Mouse (Mus musculus) thymus, postnatal 0 days (tissue): Measurements from ENCODE around the gene E130311K13Rik. TPM values are rescaled to one million over a fixed set of nuclear protein-coding genes. Genes with fewer than 3 reads are reported as not detected.

ENCODE experiments used
- DNase-seq: peaks from one replicate; pipeline ENCODE4 v3.0.0-alpha.2; 2015; ENCODE audit warnings: low spot score
- polyA plus RNA-seq: library from polyadenylated mRNA; unstranded; fragments of >200 nt; fragmentation: Nextera tagmentation; extraction: Ambion mirVana; gene quantifications from 2 replicates; pipeline ENCODE4 v1.2.1, GENCODE M21; 2015

E130311K13Rik gene
- 4.8 TPM in 2 replicates for polyA plus RNA-seq

GRCm38 (mm10) chr3:63928878-63929859 lies at the start of gene E130311K13Rik:
Gene E130311K13Rik, minus strand, starts transcription at chr3:63929472.
- DNase-seq, result peak; percentile 79

GRCm38 (mm10) chr3:63977895-63978294 lies 48.6 kb upstream of the E130311K13Rik start:
- DNase-seq, result no peak

- DNase-seq, result peak; percentile 95
Observed at GRCm38 (mm10) chr3:63975955-63976908, 47.0 kb upstream of the E130311K13Rik start, which contains the start of gene Gmps. Gene Gmps, plus strand, starts transcription at chr3:63976106.

- no peak for DNase-seq
Observed at GRCm38 (mm10) chr3:63965929-63966328, 36.7 kb upstream of the E130311K13Rik start.

- no peak for DNase-seq
Observed at GRCm38 (mm10) chr3:63964922-63965249, 35.6 kb upstream of the E130311K13Rik start.

GRCm38 (mm10) chr3:63964100-63964921 lies 35.0 kb upstream of the E130311K13Rik start, which contains the start of gene Slc33a1:
Gene Slc33a1, minus strand, starts transcription at chr3:63964768.
- peak; percentile 99 for DNase-seq

- DNase-seq, result peak; percentile 26
Observed at GRCm38 (mm10) chr3:63963421-63964099, 34.3 kb upstream of the E130311K13Rik start.

GRCm38 (mm10) chr3:63949837-63950236 lies 20.6 kb upstream of the E130311K13Rik start:
- DNase-seq, result no peak

GRCm38 (mm10) chr3:63941204-63941850 lies 12.1 kb upstream of the E130311K13Rik start:
- no peak for DNase-seq

GRCm38 (mm10) chr3:63938928-63939327 lies 9.7 kb upstream of the E130311K13Rik start:
- DNase-seq, result no peak

- DNase-seq, result peak; percentile 46
Observed at GRCm38 (mm10) chr3:63919634-63920033, 9.6 kb downstream of the E130311K13Rik start.

GRCm38 (mm10) chr3:63910301-63910700 lies 19.0 kb downstream of the E130311K13Rik start:
- no peak for DNase-seq

GRCm38 (mm10) chr3:63905241-63905640 lies 24.0 kb downstream of the E130311K13Rik start:
- no peak for DNase-seq

- no peak for DNase-seq
Observed at GRCm38 (mm10) chr3:63904157-63904556, 25.1 kb downstream of the E130311K13Rik start.

GRCm38 (mm10) chr3:63900021-63900571 lies 29.2 kb downstream of the E130311K13Rik start:
- no peak for DNase-seq

- peak; percentile 12 for DNase-seq
Observed at GRCm38 (mm10) chr3:63899309-63899695, 30.0 kb downstream of the E130311K13Rik start, which contains the start of gene Plch1. Gene Plch1, minus strand, starts transcription at chr3:63899472.

- DNase-seq, result peak; percentile 35
Observed at GRCm38 (mm10) chr3:63898581-63899308, 30.5 kb downstream of the E130311K13Rik start.

- no peak for DNase-seq
Observed at GRCm38 (mm10) chr3:63897177-63897576, 32.1 kb downstream of the E130311K13Rik start.
